Mouse (Mus musculus): ENCODE measurements around the gene H2-M2. TPM values are rescaled to one million over a fixed set of nuclear protein-coding genes. Genes with fewer than 3 reads are reported as not detected.
"Not testable (repeated sequence)": the region's sequence is repeated elsewhere in the genome, so short reads cannot be mapped to it uniquely, and the experiment has no call there.

H2-M2 gene
- not detected in 2 replicates for polyA plus RNA-seq (2016; fragmentation: Nextera tagmentation; extraction: Ambion mirVana)

GRCm38 (mm10) chr17:37483452-37483851 is at the start of gene H2-M2:
TSS of gene H2-M2 (minus strand) at chr17:37483552.
- H3K4me2 ChIP-seq = no peak within 1 kb of the TSS
- no peak within 1 kb of the TSS for H3K27ac ChIP-seq
- no peak within 1 kb of the TSS for H3K4me3 ChIP-seq (replicated peaks)
- H3K36me3 ChIP-seq (replicated peaks) = no peaks in the 10 kb centered on the region
- no peak for ATAC-seq (ENCODE audit: low FRiP score)
- no peaks in the 10 kb centered on the region for H3K27me3 ChIP-seq
- H3K9ac ChIP-seq = no peak within 1 kb of the TSS
- no peaks in the 10 kb centered on the region for H3K9me3 ChIP-seq
- H3K4me1 ChIP-seq = no peaks in the 10 kb centered on the region
- WGBS = 76% methylated on average over 2 of the region's 2 CpGs

- H3K9me3 ChIP-seq; H3K9ac ChIP-seq; ATAC-seq (ENCODE audit: low FRiP score); H3K4me3 ChIP-seq (replicated peaks); H3K36me3 ChIP-seq (replicated peaks); H3K4me1 ChIP-seq; H3K27me3 ChIP-seq; H3K4me2 ChIP-seq; H3K27ac ChIP-seq: not testable (repeated sequence)
- 85% methylated on average over 1 of the region's 1 CpGs for WGBS
Measured at GRCm38 (mm10) chr17:37525427-37525826, 42.1 kb upstream of the H2-M2 start.

GRCm38 (mm10) chr17:37524612-37525011 is 41.3 kb upstream of the H2-M2 start:
- H3K4me1 ChIP-seq; H3K27me3 ChIP-seq; H3K9ac ChIP-seq; H3K4me3 ChIP-seq (replicated peaks); H3K4me2 ChIP-seq; H3K36me3 ChIP-seq (replicated peaks); H3K9me3 ChIP-seq; ATAC-seq (ENCODE audit: low FRiP score); H3K27ac ChIP-seq: not testable (repeated sequence)

GRCm38 (mm10) chr17:37507730-37508129 is 24.4 kb upstream of the H2-M2 start, which contains the start of gene Olfr111:
TSS of gene Olfr111 (plus strand) at chr17:37508030.
- no peak for ATAC-seq (ENCODE audit: low FRiP score)
- H3K9me3 ChIP-seq = no peaks in the 10 kb centered on the region
- H3K9ac ChIP-seq = no peak within 1 kb of the TSS
- no peaks in the 10 kb centered on the region for H3K36me3 ChIP-seq (replicated peaks)
- 90% methylated on average over 4 of the region's 4 CpGs for WGBS
- no peaks in the 10 kb centered on the region for H3K27me3 ChIP-seq
- H3K4me2 ChIP-seq = no peak within 1 kb of the TSS
- no peak within 1 kb of the TSS for H3K27ac ChIP-seq
- H3K4me1 ChIP-seq = no peaks in the 10 kb centered on the region
- no peak within 1 kb of the TSS for H3K4me3 ChIP-seq (replicated peaks)

- Histone ChIP-seq H3K4me2 (no peak within 1 kb of the TSS), H3K4me3 (replicated peaks) (no peak within 1 kb of the TSS), H3K27me3 (no peaks in the 10 kb centered on the region), H3K27ac (no peak within 1 kb of the TSS), H3K4me1 (no peaks in the 10 kb centered on the region), H3K9ac (no peak within 1 kb of the TSS), H3K9me3 (no peaks in the 10 kb centered on the region), H3K36me3 (replicated peaks) (no peaks in the 10 kb centered on the region)
- WGBS = 75% methylated on average over 1 of the region's 1 CpGs
- no peak for ATAC-seq (ENCODE audit: low FRiP score)
Measured at GRCm38 (mm10) chr17:37491930-37492518, 8.7 kb upstream of the H2-M2 start, which contains the start of gene Olfr110. TSS of gene Olfr110 (plus strand) at chr17:37492468.

- H3K4me1 ChIP-seq = no peaks in the 10 kb centered on the region
- H3K4me2 ChIP-seq = no peak within 1 kb of the TSS
- no peak within 1 kb of the TSS for H3K4me3 ChIP-seq (replicated peaks)
- H3K27ac ChIP-seq = no peak within 1 kb of the TSS
- no peak within 1 kb of the TSS for H3K9ac ChIP-seq
- no peaks in the 10 kb centered on the region for H3K9me3 ChIP-seq
- H3K27me3 ChIP-seq = no peaks in the 10 kb centered on the region
- H3K36me3 ChIP-seq (replicated peaks) = no peaks in the 10 kb centered on the region
- no peak for ATAC-seq (ENCODE audit: low FRiP score)
- 84% methylated on average over 1 of the region's 1 CpGs for WGBS
Measured at GRCm38 (mm10) chr17:37458616-37459015, 24.7 kb downstream of the H2-M2 start, which contains the start of gene Olfr109. TSS of gene Olfr109 (plus strand) at chr17:37458916.

- Histone ChIP-seq H3K4me3 (replicated peaks) (no peak within 1 kb of the TSS), H3K4me2 (no peak within 1 kb of the TSS), H3K27ac (no peak within 1 kb of the TSS), H3K9me3 (no peaks in the 10 kb centered on the region), H3K4me1 (no peaks in the 10 kb centered on the region), H3K36me3 (replicated peaks) (no peaks in the 10 kb centered on the region), H3K27me3 (no peaks in the 10 kb centered on the region), H3K9ac (no peak within 1 kb of the TSS)
- no peak for ATAC-seq (ENCODE audit: low FRiP score)
- 81% methylated on average over 1 of the region's 1 CpGs for WGBS
Measured at GRCm38 (mm10) chr17:37445180-37445579, 38.2 kb downstream of the H2-M2 start, which contains the start of gene Olfr108. TSS of gene Olfr108 (plus strand) at chr17:37445480.

Other genes with a start within 250 kb of the H2-M2 start
- gene Olfr97, start 246.2 kb downstream of the H2-M2 start, polyA plus RNA-seq (2016; fragmentation: Nextera tagmentation; extraction: Ambion mirVana) = not detected in 2 replicates
- not detected in 2 replicates for gene Olfr98, start 219.8 kb downstream of the H2-M2 start, polyA plus RNA-seq (2016; fragmentation: Nextera tagmentation; extraction: Ambion mirVana)
- gene H2-M3, start 213.3 kb downstream of the H2-M2 start, polyA plus RNA-seq (2016; fragmentation: Nextera tagmentation; extraction: Ambion mirVana) = 1.00 and 1.5 TPM in 2 replicates
- gene Olfr99, start 200.1 kb downstream of the H2-M2 start, polyA plus RNA-seq (2016; fragmentation: Nextera tagmentation; extraction: Ambion mirVana) = not detected in 2 replicates
- gene Olfr101, start 179.2 kb downstream of the H2-M2 start, polyA plus RNA-seq (2016; fragmentation: Nextera tagmentation; extraction: Ambion mirVana) = not detected in 2 replicates
- not detected in 2 replicates for gene Olfr102, start 166.5 kb downstream of the H2-M2 start, polyA plus RNA-seq (2016; fragmentation: Nextera tagmentation; extraction: Ambion mirVana)
- not detected in 2 replicates for gene Olfr103, start 143.9 kb downstream of the H2-M2 start, polyA plus RNA-seq (2016; fragmentation: Nextera tagmentation; extraction: Ambion mirVana)
- not detected in 2 replicates for gene Olfr104-ps, start 124.0 kb downstream of the H2-M2 start, polyA plus RNA-seq (2016; fragmentation: Nextera tagmentation; extraction: Ambion mirVana)
- not detected in 2 replicates for gene Olfr105-ps, start 104.5 kb downstream of the H2-M2 start, polyA plus RNA-seq (2016; fragmentation: Nextera tagmentation; extraction: Ambion mirVana)
- gene Olfr106-ps, start 93.2 kb downstream of the H2-M2 start, polyA plus RNA-seq (2016; fragmentation: Nextera tagmentation; extraction: Ambion mirVana) = not detected in 2 replicates
- not detected in 2 replicates for gene Olfr107, start 84.3 kb downstream of the H2-M2 start, polyA plus RNA-seq (2016; fragmentation: Nextera tagmentation; extraction: Ambion mirVana)
- not detected in 2 replicates for gene Olfr108, start 38.1 kb downstream of the H2-M2 start, polyA plus RNA-seq (2016; fragmentation: Nextera tagmentation; extraction: Ambion mirVana)
- not detected in 2 replicates for gene Olfr109, start 24.6 kb downstream of the H2-M2 start, polyA plus RNA-seq (2016; fragmentation: Nextera tagmentation; extraction: Ambion mirVana)
- not detected in 2 replicates for gene Olfr110, start 8.9 kb upstream of the H2-M2 start, polyA plus RNA-seq (2016; fragmentation: Nextera tagmentation; extraction: Ambion mirVana)
- not detected in 2 replicates for gene Olfr111, start 24.5 kb upstream of the H2-M2 start, polyA plus RNA-seq (2016; fragmentation: Nextera tagmentation; extraction: Ambion mirVana)
- gene Olfr112, start 85.9 kb upstream of the H2-M2 start, polyA plus RNA-seq (2016; fragmentation: Nextera tagmentation; extraction: Ambion mirVana) = not detected in 2 replicates
- not detected in 2 replicates for gene Olfr113, start 94.1 kb upstream of the H2-M2 start, polyA plus RNA-seq (2016; fragmentation: Nextera tagmentation; extraction: Ambion mirVana)
- not detected in 2 replicates for gene Olfr114, start 109.2 kb upstream of the H2-M2 start, polyA plus RNA-seq (2016; fragmentation: Nextera tagmentation; extraction: Ambion mirVana)
- gene Olfr115, start 143.6 kb upstream of the H2-M2 start, polyA plus RNA-seq (2016; fragmentation: Nextera tagmentation; extraction: Ambion mirVana) = not detected in 2 replicates
- gene Olfr116, start 143.6 kb upstream of the H2-M2 start, polyA plus RNA-seq (2016; fragmentation: Nextera tagmentation; extraction: Ambion mirVana) = not detected in 2 replicates
- gene Olfr117, start 180.2 kb upstream of the H2-M2 start, polyA plus RNA-seq (2016; fragmentation: Nextera tagmentation; extraction: Ambion mirVana) = not detected in 2 replicates
- not detected in 2 replicates for gene Olfr118, start 183.4 kb upstream of the H2-M2 start, polyA plus RNA-seq (2016; fragmentation: Nextera tagmentation; extraction: Ambion mirVana)
- not detected in 2 replicates for gene Olfr119, start 213.0 kb upstream of the H2-M2 start, polyA plus RNA-seq (2016; fragmentation: Nextera tagmentation; extraction: Ambion mirVana)
- not detected in 2 replicates for gene Olfr120, start 238.3 kb upstream of the H2-M2 start, polyA plus RNA-seq (2016; fragmentation: Nextera tagmentation; extraction: Ambion mirVana)